Mouse (Mus musculus) embryonic facial prominence, embryonic 13.5 days (tissue): ENCODE results near the gene Mtif3. TPM values are rescaled to one million over a fixed set of nuclear protein-coding genes. Genes with fewer than 3 reads are reported as not detected.
"Not testable (repeated sequence)": the region's sequence is repeated elsewhere in the genome, so short reads cannot be mapped to it uniquely, and the experiment has no call there.

Experiments
- ATAC-seq: fragments of 200-750 bp; cut with Nextera tagmentation; 2 replicates; pipeline ENCODE4 v1.8.0; 2017; ENCODE audit warnings: low read depth; ENCODE audit not compliant: insufficient number of reproducible peaks, insufficient read depth, low FRiP score, low TSS enrichment
- H3K27ac ChIP-seq: fragments of 300-500 bp; sonication (generic); 2 replicates; pipeline ENCODE4 v1.5.1; 2015; ENCODE audit warnings: moderate library complexity, mild to moderate bottlenecking, inconsistent platforms
- H3K27me3 ChIP-seq: fragments of 300-500 bp; sonication (generic); 2 replicates; pipeline ENCODE4 v1.6.1; 2015; ENCODE audit warnings: mild to moderate bottlenecking, inconsistent platforms
- H3K36me3 ChIP-seq: fragments of 300-500 bp; sonication (generic); 2 replicates; pipeline ENCODE4 v1.6.1; 2015; ENCODE audit warnings: mild to moderate bottlenecking, inconsistent platforms
- H3K4me1 ChIP-seq: fragments of 300-500 bp; sonication (generic); 2 replicates; pipeline ENCODE4 v1.6.1; 2015; ENCODE audit warnings: inconsistent platforms
- H3K4me2 ChIP-seq: fragments of 300-500 bp; sonication (generic); 2 replicates; pipeline ENCODE4 v1.6.1; 2015; ENCODE audit warnings: moderate library complexity, mild to moderate bottlenecking, inconsistent platforms
- H3K4me3 ChIP-seq: fragments of 300-500 bp; sonication (generic); 2 replicates; pipeline ENCODE4 v1.5.1; 2015; ENCODE audit warnings: mild to moderate bottlenecking, inconsistent platforms
- H3K9ac ChIP-seq: fragments of 300-500 bp; sonication (generic); 2 replicates; pipeline ENCODE4 v1.6.1; 2015; ENCODE audit warnings: mild to moderate bottlenecking, inconsistent platforms
- H3K9me3 ChIP-seq: fragments of 300-500 bp; sonication (generic); 2 replicates; pipeline ENCODE4 v1.6.1; 2016; ENCODE audit warnings: inconsistent platforms
- WGBS: fragments of 180-500 bp; shearing (Covaris S2); methylation state at CpG from one replicate; pipeline ENCODE4 v1.1.7; 2015; ENCODE audit warnings: mixed read lengths; 5-methylcytosine and 5-hydroxymethylcytosine counted together
- polyA plus RNA-seq: library from polyadenylated mRNA; unstranded; fragments of >200 nt; fragmentation: Nextera tagmentation; extraction: Ambion mirVana; gene quantifications from 2 replicates; pipeline ENCODE4 v1.2.1, GENCODE M21; 2015

Mtif3 gene
- polyA plus RNA-seq, 1 experiment from 2014 or later, result 28.5 TPM

GRCm38 (mm10) chr5:146931904-146932553 lies 31.6 kb downstream of the Mtif3 start:
- Histone ChIP-seq H3K9me3 (no peaks in the 10 kb centered on the region), H3K27ac (no peak overlapping the region), H3K4me3 (no peak overlapping the region), H3K36me3 (no peaks in the 10 kb centered on the region), H3K9ac (no peak overlapping the region), H3K4me2 (no peak overlapping the region), H3K27me3 (no peaks in the 10 kb centered on the region), H3K4me1 (no peaks in the 10 kb centered on the region)
- 81% methylated on average over 16 of the region's 16 CpGs for WGBS
- no peak for ATAC-seq

GRCm38 (mm10) chr5:146931422-146931821 lies 32.2 kb downstream of the Mtif3 start:
- H3K4me3 ChIP-seq, result no peak overlapping the region
- H3K36me3 ChIP-seq, result no peaks in the 10 kb centered on the region
- no peaks in the 10 kb centered on the region for H3K4me1 ChIP-seq
- WGBS, result 92% methylated on average over 7 of the region's 7 CpGs
- no peaks in the 10 kb centered on the region for H3K9me3 ChIP-seq
- no peak overlapping the region for H3K4me2 ChIP-seq
- no peak for ATAC-seq
- no peaks in the 10 kb centered on the region for H3K27me3 ChIP-seq
- H3K27ac ChIP-seq, result no peak overlapping the region
- H3K9ac ChIP-seq, result no peak overlapping the region

DNA sequence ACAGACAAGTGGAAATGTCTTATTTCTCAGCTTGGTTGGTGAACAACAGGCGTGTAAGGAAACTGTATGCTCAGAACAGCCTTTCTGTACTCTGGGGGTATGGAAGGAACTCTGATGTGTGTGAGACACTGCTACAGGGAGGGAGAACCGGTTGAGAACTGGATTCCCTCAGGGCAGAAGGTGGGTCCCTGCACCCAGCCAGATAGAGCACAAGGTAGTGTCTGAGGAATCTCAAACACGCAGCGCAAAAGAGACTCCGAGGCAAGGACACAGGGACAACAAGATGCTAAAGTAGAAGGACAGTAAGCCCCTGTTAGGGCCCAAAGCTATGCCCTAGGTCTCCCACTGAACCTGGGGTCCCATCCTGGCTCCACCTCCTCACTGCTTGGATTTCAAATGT lies 36.9 kb downstream of the Mtif3 start:
- WGBS, result 77% methylated on average over 5 of the region's 5 CpGs
- H3K36me3 ChIP-seq, result no peaks in the 10 kb centered on the region
- ATAC-seq, result no peak
- no peak overlapping the region for H3K4me2 ChIP-seq
- H3K27ac ChIP-seq, result no peak overlapping the region
- H3K4me3 ChIP-seq, result no peak overlapping the region
- no peaks in the 10 kb centered on the region for H3K27me3 ChIP-seq
- H3K9me3 ChIP-seq, result no peaks in the 10 kb centered on the region
- no peak overlapping the region for H3K9ac ChIP-seq
- H3K4me1 ChIP-seq, result no peaks in the 10 kb centered on the region

DNA sequence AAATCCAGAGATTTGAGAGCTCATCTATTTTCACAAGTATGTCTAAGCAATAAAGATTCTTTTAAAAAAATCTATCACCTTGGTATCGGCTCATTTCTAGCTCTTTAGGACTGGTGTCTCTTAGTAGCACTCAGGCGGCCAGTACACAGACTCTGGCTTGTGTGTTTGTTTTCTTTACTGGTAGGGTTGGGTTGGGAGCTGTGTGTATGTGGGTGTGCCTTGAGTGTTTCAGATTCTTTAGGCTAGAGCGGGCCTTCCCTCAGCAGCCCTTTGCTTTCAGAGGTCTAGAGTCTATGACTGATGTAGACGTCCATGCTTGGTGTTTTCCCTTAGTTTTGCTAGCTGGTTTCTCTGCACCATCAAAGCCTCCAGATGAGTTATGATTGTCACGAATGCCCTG lies 40.1 kb downstream of the Mtif3 start:
- peaks cover 13% of the 10 kb centered on the region for H3K4me1 ChIP-seq
- H3K36me3 ChIP-seq, result no peaks in the 10 kb centered on the region
- no peak overlapping the region for H3K27ac ChIP-seq
- no peaks in the 10 kb centered on the region for H3K27me3 ChIP-seq
- H3K9me3 ChIP-seq, result no peaks in the 10 kb centered on the region
- no peak overlapping the region for H3K4me2 ChIP-seq
- H3K4me3 ChIP-seq, result no peak overlapping the region
- no peak for ATAC-seq
- 73% methylated on average over 5 of the region's 5 CpGs for WGBS
- H3K9ac ChIP-seq, result no peak overlapping the region

GRCm38 (mm10) chr5:146921224-146921623 lies 42.4 kb downstream of the Mtif3 start:
- 48% methylated on average over 8 of the region's 8 CpGs for WGBS
- H3K4me3 ChIP-seq, result no peak overlapping the region
- H3K9ac ChIP-seq, result no peak overlapping the region
- no peaks in the 10 kb centered on the region for H3K9me3 ChIP-seq
- H3K4me2 ChIP-seq, result 0 out of 2 replicates have a peak overlapping the region, but pooled peaks have one; percentile 64
- H3K4me1 ChIP-seq, result peaks cover 13% of the 10 kb centered on the region
- H3K27me3 ChIP-seq, result no peaks in the 10 kb centered on the region; the same call in 1 of the 2 replicates
- H3K36me3 ChIP-seq, result no peaks in the 10 kb centered on the region
- no peak overlapping the region for H3K27ac ChIP-seq
- no peak for ATAC-seq

DNA sequence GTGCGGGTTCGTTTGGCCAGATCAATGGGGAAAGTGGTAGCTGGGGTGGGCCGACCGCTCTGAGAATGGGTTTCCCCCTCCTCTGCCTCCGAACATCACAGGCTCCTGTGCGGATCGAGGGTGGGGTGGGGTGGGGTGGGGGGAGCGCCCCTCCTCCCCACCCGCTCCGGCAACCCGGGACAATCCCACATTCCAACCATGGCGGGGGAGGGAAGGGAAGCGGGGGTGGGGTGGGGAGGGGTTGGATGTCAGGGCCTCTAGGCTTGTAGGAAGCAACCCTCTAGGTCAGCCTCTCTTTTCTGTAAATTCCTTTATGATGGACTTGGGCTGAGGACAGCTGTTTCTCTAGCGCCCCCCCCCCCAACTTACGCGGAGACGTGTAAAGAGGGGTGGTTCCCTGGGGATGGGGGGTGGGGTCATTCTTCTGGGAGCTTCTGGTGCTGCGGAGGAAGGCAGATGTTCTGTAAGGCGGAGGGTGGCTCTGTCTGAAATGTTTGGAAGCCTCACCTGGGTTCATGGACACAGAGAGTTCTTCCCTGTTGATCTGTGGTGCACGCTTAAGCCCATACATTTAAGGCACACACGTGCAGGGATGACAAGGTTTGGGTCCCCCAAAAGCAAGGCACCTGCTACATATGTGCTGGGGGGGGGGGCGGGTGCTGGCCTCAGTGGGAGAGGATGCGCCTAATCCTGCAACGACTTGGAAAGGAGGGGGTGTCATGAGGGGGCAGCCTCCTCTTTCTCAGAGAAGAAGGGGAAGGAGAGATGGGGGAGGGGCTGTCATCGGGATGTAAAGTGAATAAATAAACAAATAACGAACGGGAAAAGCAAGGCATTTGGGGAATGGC lies 43.1 kb downstream of the Mtif3 start:
- H3K4me1 ChIP-seq, result peaks cover 13% of the 10 kb centered on the region
- peak overlapping the region; percentile 33 for H3K4me3 ChIP-seq
- H3K27me3 ChIP-seq, result peaks cover 3% of the 10 kb centered on the region; the same call in 1 of the 2 replicates
- no peak overlapping the region for H3K27ac ChIP-seq
- peak overlapping the region; percentile 44 for H3K9ac ChIP-seq
- H3K36me3 ChIP-seq, result no peaks in the 10 kb centered on the region
- ATAC-seq, result 0 out of 2 replicates have a peak, but pooled peaks have one; percentile 32
- H3K4me2 ChIP-seq, result peak overlapping the region; percentile 64
- WGBS, result 2% methylated on average over 26 of the region's 27 CpGs
- H3K9me3 ChIP-seq, result no peaks in the 10 kb centered on the region

DNA sequence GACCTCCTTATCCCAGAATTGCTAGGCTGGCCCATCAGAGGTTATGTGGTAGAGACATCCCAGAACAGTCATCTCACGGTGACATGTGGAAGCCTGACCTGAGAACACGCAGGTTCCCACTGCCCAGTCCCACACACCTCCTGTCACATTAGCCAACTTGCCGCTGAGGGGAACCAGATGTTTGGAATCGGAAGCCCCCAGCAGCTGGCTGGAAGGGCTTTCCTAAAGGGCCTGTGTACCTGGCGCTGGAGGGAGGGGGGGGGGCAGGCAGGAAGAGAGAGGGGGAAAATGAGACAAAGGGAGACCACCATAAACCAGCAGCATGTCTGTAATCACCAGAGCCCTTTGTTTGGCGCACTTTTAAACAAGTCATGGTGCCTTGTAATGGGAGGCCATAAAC lies 43.7 kb downstream of the Mtif3 start:
- Histone ChIP-seq H3K36me3 (no peaks in the 10 kb centered on the region), H3K9ac (peak overlapping the region; percentile 44; the same call in 1 of the 2 replicates), H3K4me3 (peak overlapping the region; percentile 33), H3K27me3 (peaks cover 3% of the 10 kb centered on the region; the same call in 1 of the 2 replicates), H3K27ac (no peak overlapping the region), H3K4me1 (peaks cover 13% of the 10 kb centered on the region), H3K4me2 (peak overlapping the region; percentile 64), H3K9me3 (no peaks in the 10 kb centered on the region)
- WGBS, result 10% methylated on average over 6 of the region's 6 CpGs
- no peak for ATAC-seq

DNA sequence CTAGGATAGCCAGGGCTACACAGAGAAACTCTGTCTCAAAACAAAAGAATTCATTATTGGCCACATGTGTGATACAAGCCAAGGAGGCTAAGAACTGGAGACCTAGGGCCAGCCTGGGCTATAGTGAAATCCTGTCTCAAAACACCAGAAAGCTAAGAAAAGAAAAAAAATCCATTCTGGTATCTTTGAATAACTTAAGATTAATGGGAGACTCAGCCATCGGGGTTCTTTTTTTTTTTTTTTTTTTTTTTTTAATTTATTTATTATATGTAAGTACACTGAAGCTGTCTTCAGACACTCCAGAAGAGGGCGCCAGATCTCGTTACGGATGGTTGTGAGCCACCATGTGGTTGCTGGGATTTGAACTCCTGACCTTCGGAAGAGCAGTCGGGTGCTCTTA lies 46.2 kb downstream of the Mtif3 start:
- H3K4me1 ChIP-seq, result peaks cover 13% of the 10 kb centered on the region
- not testable (repeated sequence) for H3K9ac ChIP-seq, H3K27ac ChIP-seq, H3K4me2 ChIP-seq, H3K27me3 ChIP-seq, H3K9me3 ChIP-seq, H3K36me3 ChIP-seq, H3K4me3 ChIP-seq, ATAC-seq
- 79% methylated on average over 6 of the region's 6 CpGs for WGBS

- H3K9ac ChIP-seq, result no peak overlapping the region
- WGBS, result 32% methylated on average over 6 of the region's 6 CpGs
- peaks cover 8% of the 10 kb centered on the region; the same call in 1 of the 2 replicates for H3K27me3 ChIP-seq
- peaks cover 13% of the 10 kb centered on the region for H3K4me1 ChIP-seq
- no peak overlapping the region for H3K4me2 ChIP-seq
- H3K36me3 ChIP-seq, result no peaks in the 10 kb centered on the region
- H3K9me3 ChIP-seq, result no peaks in the 10 kb centered on the region
- no peak overlapping the region for H3K4me3 ChIP-seq
- H3K27ac ChIP-seq, result no peak overlapping the region
- ATAC-seq, result no peak
These were observed 46.8 kb downstream of the Mtif3 start for GRCm38 (mm10) chr5:146916806-146917205.

- Histone ChIP-seq H3K36me3 (no peaks in the 10 kb centered on the region), H3K27me3 (peaks cover 8% of the 10 kb centered on the region; the same call in 1 of the 2 replicates), H3K4me2 (no peak overlapping the region), H3K9ac (no peak overlapping the region), H3K27ac (no peak overlapping the region), H3K4me1 (peaks cover 13% of the 10 kb centered on the region), H3K9me3 (no peaks in the 10 kb centered on the region), H3K4me3 (no peak overlapping the region)
- no peak for ATAC-seq
- 71% methylated on average over 8 of the region's 8 CpGs for WGBS
These were observed 47.3 kb downstream of the Mtif3 start for GRCm38 (mm10) chr5:146916273-146916672.

DNA sequence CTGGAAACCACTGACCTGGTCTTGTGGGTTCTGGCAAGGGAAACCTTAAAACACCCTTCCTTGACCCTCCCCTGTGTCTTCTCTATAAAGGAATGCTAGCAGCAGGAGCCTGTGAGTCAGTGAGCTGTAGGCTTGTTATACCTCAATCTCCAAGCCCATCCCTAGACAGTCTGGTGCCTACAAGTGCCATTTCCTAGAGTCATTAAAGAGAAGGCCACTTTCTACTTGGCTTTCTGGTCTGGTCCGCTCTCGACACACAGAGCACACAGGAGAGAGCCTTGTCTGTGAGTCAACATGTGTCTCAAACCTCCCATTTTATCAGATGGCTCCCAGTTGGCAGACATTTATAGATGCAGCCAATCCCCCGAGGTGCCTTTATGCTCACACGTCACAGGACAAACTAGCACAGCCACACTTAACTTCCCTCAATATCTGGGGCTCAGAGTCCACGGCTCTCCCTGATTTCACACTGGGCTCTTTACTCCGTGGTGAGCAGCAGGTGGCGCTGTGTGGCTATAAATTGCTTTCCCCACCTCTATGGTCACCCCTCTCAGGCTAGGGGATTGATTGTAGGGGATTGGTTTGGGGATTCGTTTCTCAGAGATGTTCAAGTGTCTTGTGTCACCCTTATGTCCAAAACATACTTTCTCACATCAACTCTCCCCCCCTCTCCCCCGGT lies 49.4 kb downstream of the Mtif3 start:
- H3K27ac ChIP-seq, result no peak overlapping the region; the same call in 1 of the 2 replicates
- H3K27me3 ChIP-seq, result peaks cover 8% of the 10 kb centered on the region; the same call in 1 of the 2 replicates
- H3K36me3 ChIP-seq, result no peaks in the 10 kb centered on the region
- no peaks in the 10 kb centered on the region for H3K9me3 ChIP-seq
- H3K4me2 ChIP-seq, result no peak overlapping the region
- no peak overlapping the region for H3K9ac ChIP-seq
- 25% methylated on average over 9 of the region's 9 CpGs for WGBS
- no peaks in the 10 kb centered on the region for H3K4me1 ChIP-seq
- ATAC-seq, result no peak
- no peak overlapping the region for H3K4me3 ChIP-seq
